Mouse (Mus musculus): ENCODE results near the gene Ptges2. TPM values are rescaled to one million over a fixed set of nuclear protein-coding genes. Genes with fewer than 3 reads are reported as not detected.

Gene Ptges2
- total RNA-seq, 2 experiments from 2014 or later: 56.9 to 66.5 TPM

DNA sequence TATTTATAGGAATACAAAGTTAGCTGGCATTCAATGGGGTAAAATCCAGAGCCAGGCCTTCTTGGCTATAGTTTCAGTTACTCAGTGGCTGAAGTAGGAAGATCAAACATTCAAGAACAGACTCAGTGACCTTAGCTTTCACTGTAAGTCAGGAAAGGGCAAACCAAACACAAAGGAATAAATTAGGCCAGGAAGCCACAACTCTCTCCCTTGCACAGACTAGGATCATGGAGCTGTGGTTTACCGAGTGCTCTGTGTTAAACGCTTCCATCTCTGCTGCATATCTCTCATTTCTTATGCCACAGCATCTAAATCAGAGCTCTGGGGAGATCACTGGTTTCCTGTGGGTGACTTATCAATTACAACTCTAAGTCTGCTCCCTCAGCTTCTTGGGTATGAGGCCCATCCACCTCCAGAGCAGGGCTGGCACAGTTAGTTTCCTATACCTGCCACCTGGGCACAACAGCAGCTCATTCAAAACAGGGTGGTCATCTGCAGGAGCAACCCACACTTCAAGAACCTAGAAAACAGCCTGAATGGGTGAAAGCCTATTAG, 42.0 kb downstream of the Ptges2 start:
- no peak for DNase-seq (ENCODE audit: low spot score in 2 of 2)

DNA sequence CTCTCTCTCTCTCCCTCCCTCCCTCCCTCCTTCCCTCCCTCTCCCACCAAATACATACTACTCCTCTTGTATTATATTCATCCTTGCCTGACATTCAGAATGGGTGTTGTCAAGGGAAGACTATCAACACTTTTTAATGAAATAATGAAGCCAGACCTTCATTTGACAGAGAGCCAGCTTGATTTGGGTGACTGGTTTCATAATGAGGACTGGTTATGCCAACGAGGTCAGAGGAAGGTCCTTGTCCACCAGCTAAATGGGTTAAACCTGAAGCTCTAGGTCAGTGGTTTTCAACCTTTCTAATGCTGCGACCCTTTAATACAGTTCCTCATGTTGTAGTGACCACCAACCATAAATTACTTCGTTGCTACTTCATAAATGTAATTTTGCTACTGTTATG, 43.0 kb downstream of the Ptges2 start:
- DNase-seq (ENCODE audit: low spot score in 2 of 2): no peak

DNA sequence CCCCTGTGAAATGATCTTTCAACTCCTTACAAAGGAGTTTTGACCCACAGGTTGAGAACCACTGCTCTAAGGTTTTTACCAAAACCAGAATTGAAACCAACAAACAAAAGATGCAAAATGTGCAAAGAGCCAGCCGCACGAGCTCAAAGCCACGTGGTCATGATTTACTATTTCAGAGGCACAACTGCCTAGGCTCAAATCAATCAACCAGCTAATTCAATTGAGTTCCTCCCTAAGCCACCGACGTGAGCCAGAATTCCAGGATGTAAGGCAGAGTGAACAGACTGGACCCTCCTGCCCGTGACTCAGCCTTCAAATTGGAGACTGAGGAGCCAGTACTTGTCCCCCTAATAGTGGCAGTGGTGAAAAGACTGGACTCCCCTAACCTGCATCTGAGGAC, 43.5 kb downstream of the Ptges2 start:
- no peak for DNase-seq (ENCODE audit: low spot score in 2 of 2)

DNA sequence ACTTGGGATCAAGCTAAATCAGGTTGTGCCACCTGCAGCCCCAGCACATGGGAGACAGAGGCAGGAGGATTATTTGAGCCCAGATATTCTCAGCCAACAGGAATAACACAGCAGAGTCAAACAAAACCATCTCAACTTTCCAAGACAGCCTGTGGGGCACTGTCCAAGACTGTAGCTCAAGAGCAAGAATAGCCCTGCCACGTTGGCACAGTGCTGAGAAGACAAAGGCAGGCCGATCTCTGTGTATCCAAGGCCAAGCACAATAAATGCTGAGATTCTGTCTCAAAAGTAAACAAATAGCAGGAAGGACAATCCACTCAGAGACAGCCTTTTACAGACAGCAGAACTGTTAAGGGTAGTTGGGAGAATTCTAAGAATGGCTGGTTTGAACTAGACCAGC, 44.5 kb downstream of the Ptges2 start:
- DNase-seq (ENCODE audit: low spot score in 2 of 2): no peak

DNA sequence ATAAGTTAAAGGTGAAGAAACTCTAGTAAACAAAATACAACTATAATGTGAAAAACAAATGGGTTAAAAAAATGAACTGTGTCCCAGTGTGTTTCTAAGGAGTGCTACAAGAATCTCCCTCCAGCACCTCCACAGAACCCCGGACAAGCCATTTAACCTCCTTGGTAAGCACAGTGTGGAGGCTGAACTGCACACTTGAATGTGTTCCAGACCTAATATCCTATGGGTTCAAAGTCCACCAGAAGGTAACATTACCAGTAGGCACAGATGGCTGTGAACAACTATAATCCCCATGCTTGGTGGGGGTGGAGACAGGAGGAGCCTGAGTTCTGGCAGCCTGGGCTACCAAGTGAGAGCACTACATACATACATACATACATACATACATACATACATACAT, 44.9 kb downstream of the Ptges2 start:
- no peak for DNase-seq (ENCODE audit: low spot score in 2 of 2)

DNA sequence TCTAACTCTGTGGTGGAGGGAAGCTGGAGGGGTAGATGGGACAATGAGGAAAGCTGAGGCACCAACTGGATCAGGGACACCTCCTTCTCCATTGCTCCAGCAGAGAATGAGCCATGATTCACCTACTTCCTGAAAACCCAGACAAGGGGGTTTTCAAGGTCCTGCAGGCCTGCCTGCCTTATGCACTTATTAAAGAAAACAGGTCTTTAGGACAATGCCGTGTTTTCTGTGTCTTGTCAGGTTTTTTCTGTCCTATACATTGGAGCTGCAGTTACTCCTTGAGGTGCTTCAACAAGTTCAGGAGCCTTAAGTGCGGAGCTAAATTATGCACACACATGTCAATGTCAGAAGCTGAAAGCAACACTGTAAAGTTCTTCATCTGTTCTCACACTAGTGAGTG, 45.9 kb downstream of the Ptges2 start:
- no peak for DNase-seq (ENCODE audit: low spot score in 2 of 2)

DNA sequence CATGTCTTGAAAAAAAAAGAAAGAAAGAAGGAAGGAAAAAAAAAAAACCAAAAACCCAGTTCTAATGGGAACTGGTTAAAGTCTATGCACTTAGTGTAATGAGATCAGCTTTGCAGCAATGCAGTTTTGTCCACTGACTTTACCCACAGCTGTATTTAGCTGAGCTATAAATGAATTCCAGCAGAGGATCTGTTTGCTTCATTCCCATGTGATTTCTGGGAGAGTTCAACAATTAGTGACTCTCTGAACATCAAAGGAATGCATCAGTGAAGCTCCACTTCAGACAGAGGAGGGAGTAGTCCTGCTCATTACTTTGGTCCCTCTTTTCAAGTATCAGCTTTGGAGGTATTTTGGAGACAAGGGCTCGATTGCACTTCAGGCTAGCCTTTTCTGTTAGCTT, 49.8 kb downstream of the Ptges2 start:
- no peak for DNase-seq (ENCODE audit: low spot score in 2 of 2)

DNA sequence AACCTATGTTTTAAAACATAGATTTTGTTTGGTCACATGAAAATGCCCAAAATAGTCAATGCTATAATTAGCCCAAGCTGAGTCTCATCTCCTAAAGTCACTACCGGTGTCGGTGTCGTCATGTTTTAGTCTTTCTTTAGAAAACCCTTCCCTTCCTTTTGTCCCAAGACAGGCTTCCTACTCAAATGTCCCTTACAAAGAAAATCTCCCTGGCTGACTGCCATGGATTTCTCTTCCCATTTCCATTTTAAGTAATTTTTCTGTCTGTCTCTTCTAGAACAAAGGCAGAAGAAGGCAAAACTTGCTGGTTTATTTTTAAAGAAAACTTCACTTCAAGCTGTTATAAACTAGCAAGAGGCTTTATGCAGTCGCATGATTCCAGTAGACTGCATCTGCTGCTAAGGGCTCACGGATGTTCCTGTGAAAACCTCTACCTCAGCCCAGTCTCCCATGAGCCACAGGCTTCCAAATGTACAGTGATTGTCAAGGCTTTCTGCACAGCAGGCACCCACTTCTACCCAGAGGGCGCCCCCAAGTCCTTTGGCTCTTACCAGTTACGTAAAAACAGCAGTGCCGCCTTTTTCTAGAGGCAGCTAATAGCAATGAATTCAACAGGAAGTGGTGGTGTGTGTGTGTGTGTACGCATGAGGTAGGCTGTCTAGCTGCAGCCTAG, 51.7 kb downstream of the Ptges2 start:
- no peak for DNase-seq (ENCODE audit: low spot score in 2 of 2)

DNA sequence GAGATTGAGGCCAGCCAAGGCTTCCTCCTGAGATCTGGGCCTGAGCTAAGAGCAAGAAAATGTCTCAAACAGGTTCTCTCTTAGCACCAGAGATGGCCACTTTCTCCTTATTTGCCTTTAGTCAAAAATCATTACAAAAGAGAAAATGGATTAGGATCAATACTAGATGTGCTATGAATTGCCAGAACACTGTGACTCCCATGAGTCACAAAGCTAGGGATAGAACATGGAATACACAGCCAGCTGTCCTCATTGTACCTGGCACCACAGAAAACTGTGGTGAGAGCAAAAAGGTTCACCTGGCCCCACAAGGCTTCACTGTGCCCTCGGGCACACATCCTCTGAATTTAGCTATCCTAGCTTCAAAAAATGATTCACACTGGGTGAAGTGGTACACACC, 52.8 kb downstream of the Ptges2 start:
- DNase-seq (ENCODE audit: low spot score in 2 of 2): no peak

DNA sequence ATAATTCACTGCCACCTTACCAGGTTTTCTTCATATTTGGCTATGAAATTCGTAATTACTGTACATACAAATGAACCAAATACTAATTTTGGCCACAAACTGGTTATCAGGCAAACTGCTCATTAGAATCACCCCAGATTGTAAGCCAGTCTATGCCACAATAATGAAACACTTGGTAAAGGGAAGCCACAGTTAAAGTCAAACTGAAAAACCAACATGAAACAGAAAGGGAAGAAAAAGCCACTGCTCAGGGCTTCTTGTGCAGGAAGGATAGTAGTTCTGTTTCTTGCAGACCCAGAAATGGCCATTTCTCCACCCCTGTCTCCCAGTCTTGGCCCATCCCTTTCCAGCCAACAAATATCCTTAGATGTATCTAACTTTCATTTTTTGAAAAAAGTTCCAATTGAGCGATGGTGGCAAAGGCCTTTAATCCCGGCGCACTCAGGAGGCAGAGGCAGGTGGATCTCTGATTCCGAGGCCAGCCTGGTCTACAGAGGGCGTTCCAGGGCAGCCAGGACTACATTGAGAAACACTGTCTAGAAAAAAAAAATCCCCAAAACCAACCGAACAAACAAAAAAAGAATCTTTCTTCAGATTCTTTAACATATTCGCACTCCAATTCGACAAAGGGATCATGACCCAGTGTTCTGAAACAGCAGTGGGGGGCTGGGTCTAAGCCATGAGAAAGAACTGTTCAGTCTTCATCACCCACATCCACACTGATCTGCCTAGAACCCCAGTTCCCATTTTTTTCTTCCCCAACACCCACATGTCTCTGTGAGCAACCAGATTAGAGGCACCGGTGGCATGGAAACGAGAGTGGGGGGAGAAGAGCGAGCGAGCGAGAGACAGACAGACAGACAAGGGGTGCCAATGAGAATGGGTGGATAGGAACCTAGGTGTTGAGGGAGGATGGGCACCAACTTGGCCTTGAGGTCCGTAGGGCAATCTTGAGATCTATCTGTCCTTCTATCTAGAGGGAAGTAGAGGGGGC, 54.4 kb downstream of the Ptges2 start, which contains the start of gene Naif1:
Gene Naif1 (plus strand): TSS at position 697 of the 994 bp plus-strand sequence.
- no peak for DNase-seq (ENCODE audit: low spot score in 2 of 2)

DNA sequence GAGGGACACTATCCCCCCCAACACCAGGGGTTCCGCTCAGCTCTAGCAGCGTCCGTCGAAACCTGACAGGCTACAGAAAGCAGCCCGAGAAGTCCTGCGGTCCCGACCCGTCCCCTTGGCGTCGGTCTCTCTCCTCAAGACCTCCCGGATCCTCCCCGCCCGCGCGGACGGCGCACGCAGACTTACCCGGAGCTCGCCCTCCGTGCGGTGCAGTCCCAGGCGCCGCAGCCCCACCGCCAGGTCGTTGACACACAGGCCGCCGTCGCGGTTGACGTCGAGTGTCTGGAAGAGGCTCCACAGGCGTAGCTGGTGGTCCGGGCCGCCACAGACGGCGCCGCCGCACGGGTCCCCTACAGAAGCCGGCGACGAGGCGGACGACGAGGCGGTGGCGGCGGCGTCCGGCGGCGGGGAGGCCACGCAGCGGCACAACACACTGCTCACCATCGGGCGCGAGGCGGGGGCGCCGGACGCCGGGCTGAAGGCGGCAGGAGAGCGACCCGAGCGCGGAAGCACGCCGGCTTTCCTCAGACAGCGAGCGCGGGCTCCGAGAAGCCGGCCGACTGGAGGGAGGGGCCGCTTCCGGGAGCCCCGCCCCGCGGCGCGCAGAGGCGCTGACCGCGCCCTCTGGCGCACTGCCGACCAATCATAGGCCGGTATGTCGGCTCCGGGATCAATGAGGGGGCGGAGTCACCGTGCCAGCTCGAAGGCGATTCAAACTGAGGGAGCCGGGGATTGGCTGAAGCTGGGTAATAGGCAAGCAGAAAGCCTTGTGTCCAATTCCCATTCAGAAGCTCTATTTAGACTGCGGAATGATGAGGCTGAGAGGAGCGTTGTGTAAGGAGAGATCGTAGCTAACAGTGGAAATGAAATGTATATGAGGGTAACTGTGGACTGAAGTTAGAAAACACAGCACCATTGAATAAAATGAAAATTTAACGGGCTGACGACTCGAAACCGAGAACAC, 55.5 kb downstream of the Ptges2 start, which contains the start of gene Slc25a25:
Gene Slc25a25 (minus strand): TSS at position 565 of the 964 bp plus-strand sequence.
- DNase-seq (ENCODE audit: low spot score in 2 of 2): peak; percentile 96

DNA sequence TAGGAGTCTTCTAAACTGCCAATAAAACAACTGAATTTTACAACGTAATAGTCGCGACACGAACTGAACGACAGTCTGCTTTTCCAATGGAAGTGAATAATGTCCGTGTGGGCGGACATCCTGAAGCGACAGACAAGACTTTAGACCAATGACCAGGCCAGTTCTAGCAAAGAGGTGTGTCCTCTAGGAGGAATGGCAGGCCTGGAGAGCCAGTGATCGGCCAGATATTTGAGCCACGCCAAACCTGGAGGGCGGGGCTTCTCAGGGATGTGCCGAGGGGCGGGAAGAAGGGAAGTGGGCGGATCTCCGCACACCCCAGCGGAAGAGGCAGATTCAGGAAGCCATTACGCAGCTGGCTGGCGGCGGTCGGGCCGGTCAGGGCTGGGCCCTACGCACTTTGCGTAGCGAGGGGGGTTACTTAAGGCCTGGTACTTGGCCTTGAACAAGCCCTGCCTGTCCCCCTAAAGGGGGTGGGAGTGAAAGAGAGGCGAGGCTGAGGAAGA, 56.2 kb downstream of the Ptges2 start:
- peak; percentile 97 to 98 for DNase-seq (ENCODE audit: low spot score in 2 of 2)

DNA sequence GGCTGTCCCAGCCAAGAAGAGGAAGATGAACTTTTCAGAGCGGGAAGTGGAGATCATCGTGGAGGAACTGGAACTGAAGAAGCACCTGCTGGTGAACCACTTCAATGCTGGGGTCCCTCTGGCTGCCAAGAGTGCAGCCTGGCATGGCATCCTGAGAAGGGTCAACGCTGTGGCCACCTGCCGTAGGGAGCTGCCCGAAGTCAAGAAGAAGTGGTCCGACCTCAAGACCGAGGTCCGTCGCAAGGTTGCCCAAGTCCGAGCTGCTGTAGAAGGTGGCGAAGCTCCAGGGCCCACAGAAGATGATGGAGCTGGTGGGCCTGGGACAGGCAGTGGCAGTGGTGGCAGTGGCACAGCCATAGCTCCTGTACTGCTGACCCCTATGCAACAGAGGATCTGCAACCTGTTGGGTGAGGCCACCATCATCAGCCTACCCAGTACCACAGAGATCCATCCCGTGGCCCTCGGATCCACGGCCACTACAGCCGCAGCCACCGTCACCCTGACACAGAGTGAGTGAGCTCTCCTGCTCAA, 56.8 kb downstream of the Ptges2 start:
- no peak for DNase-seq (ENCODE audit: low spot score in 2 of 2)

DNA sequence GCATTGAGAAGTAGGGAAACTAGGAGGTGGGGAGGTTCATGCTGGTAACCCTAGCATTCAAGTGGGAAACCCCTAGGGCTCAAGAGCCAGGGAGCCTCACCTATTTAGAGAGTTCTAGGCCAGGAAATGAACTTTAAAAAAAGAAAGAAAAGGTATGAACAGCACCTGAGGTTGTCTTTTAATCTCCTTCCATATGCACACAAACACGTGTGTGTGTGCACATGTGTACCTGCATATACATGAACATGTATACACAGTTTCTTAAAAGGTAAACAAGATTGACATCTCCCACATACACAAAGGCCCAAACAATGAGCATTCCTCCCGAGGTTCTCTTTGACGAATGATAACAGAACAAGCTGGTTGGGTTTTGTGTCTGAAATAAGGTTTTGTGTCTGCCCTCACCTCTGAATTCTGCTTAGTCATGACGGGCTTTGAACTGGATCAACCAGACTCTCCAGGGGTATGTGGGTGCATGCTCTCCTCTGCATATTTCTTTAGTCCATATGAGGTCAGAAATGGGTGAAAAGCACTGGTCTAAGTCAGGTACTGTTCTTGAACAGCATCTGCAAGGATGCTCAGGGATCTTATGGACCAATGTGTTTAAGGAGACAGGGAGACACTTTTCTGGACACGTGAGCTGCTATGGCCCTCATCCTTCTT, 58.1 kb downstream of the Ptges2 start:
- DNase-seq (ENCODE audit: low spot score in 2 of 2): no peak

DNA sequence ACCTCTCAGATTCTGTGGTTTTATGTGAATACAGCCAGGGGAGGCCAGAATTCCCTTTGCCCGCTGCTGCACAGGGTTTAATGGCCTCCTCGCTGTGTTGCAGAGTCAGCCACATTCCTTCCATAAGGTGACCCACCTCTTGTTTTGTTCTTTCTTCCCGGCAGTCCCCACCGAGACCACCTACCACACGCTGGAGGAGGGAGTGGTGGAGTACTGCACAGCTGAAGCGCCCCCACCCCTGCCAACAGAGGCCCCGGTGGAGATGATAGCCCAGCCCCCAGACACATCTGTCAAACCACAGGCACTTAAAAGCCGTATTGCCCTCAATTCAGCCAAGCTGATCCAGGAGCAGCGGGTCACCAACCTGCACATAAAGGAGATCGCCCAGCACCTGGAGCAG, 58.9 kb downstream of the Ptges2 start:
- DNase-seq (ENCODE audit: low spot score in 2 of 2): no peak

DNA sequence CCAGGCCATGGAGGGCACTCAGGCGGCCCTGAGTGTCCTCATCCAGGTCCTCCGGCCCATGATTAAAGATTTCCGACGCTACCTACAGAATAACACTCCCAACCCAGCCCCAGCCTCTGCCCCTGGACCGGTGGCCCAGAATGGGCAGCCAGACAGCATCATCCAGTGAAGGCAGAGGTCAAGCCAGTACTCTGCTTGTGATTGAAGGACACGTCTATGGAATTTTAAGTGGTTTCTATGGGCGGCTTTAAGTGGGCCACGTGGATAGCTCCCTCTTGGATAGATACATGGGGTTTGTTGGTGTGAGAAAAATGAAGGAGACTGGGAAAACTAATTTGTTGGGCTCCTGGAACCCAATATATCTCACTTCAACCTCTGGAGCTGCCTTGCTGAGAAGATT, 59.4 kb downstream of the Ptges2 start:
- no peak for DNase-seq (ENCODE audit: low spot score in 2 of 2)
